Mouse (Mus musculus): ENCODE results near the gene Lgi4. TPM values are rescaled to one million over a fixed set of nuclear protein-coding genes. Genes with fewer than 3 reads are reported as not detected.

Lgi4 gene
- polyA plus RNA-seq, 1 experiment from 2014 or later, result not detected

DNA sequence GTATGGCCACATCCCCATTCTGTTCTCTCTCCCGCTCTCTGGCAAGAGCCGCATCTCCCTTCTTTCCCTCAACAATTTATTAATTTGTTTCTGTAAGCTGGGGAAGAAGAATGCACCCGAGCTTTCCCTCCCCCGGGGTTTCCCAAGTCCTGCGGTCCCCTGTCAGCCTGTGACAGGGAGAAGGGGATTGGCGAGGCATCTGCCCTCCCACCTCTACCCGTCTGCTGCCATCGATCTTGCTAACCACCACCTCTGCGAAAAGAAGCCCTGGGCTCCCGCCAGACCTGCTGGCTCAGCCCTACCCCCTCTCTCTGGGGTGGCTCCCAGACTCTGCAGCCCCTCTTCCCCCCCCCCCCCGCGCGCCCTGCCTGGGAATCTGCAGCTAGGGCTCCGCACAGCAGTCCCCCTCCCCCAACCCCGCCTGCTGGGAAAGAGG lies 9.3 kb upstream of the Lgi4 start:
- Histone ChIP-seq H3K9ac (replicated peaks) (no peak overlapping the region), H3K27ac (ENCODE audit: low read depth) (no peak overlapping the region), H3K4me1 (ENCODE audit: insufficient read depth) (peaks cover 9% of the 10 kb centered on the region), H3K27me3 (ENCODE audit: insufficient read depth, low read length) (peaks cover 43% of the 10 kb centered on the region), H3K36me3 (replicated peaks; ENCODE audit: insufficient read depth, low read length) (no peaks in the 10 kb centered on the region), H3K4me2 (ENCODE audit: low read depth, low read length) (no peak overlapping the region), H3K9me3 (ENCODE audit: low read length) (no peaks in the 10 kb centered on the region), H3K4me3 (ENCODE audit: low read depth, low read length) (no peak overlapping the region)
- WGBS (ENCODE audit: insufficient replicate concordance), result 9% methylated on average over 10 of the region's 15 CpGs
- TF ChIP-seq EP300 (IDR thresholded peaks at IDR 0.05; ENCODE audit: low read depth) (no peak), CTCF (IDR thresholded peaks at IDR 0.05; ENCODE audit: low read depth) (no peak)
- no peak for DNase-seq
- ATAC-seq, result no peak

GRCm38 (mm10) chr7:31050487-31050886 lies 8.7 kb upstream of the Lgi4 start:
- Histone ChIP-seq H3K27ac (ENCODE audit: low read depth) (no peak overlapping the region), H3K4me3 (ENCODE audit: low read depth, low read length) (no peak overlapping the region), H3K9ac (replicated peaks) (no peak overlapping the region), H3K4me2 (ENCODE audit: low read depth, low read length) (no peak overlapping the region), H3K9me3 (ENCODE audit: low read length) (no peaks in the 10 kb centered on the region), H3K4me1 (ENCODE audit: insufficient read depth) (peaks cover 9% of the 10 kb centered on the region), H3K27me3 (ENCODE audit: insufficient read depth, low read length) (peaks cover 43% of the 10 kb centered on the region), H3K36me3 (replicated peaks; ENCODE audit: insufficient read depth, low read length) (no peaks in the 10 kb centered on the region)
- WGBS (ENCODE audit: insufficient replicate concordance), result 14% methylated on average over 6 of the region's 6 CpGs
- TF ChIP-seq EP300 (IDR thresholded peaks at IDR 0.05; ENCODE audit: low read depth) (no peak), CTCF (IDR thresholded peaks at IDR 0.05; ENCODE audit: low read depth) (no peak)
- no peak for ATAC-seq
- no peak for DNase-seq

- H3K9me3 ChIP-seq (ENCODE audit: low read length), result no peaks in the 10 kb centered on the region
- H3K4me3 ChIP-seq (ENCODE audit: low read depth, low read length), result no peak overlapping the region
- DNase-seq (no peak), ATAC-seq (no peak)
- no peak overlapping the region for H3K27ac ChIP-seq (ENCODE audit: low read depth)
- no peaks in the 10 kb centered on the region for H3K36me3 ChIP-seq (replicated peaks; ENCODE audit: insufficient read depth, low read length)
- H3K4me2 ChIP-seq (ENCODE audit: low read depth, low read length), result 0 out of 2 replicates have a peak overlapping the region, but pooled peaks have one; percentile 9
- no peak overlapping the region for H3K9ac ChIP-seq (replicated peaks)
- peaks cover 43% of the 10 kb centered on the region for H3K27me3 ChIP-seq (ENCODE audit: insufficient read depth, low read length)
- no peak for TF ChIP-seq CTCF (IDR thresholded peaks at IDR 0.05; ENCODE audit: low read depth)
- no peak for TF ChIP-seq EP300 (IDR thresholded peaks at IDR 0.05; ENCODE audit: low read depth)
- WGBS (ENCODE audit: insufficient replicate concordance), result 9% methylated on average over 9 of the region's 9 CpGs
- H3K4me1 ChIP-seq (ENCODE audit: insufficient read depth), result peaks cover 9% of the 10 kb centered on the region
Observed at GRCm38 (mm10) chr7:31050921-31051320, 8.2 kb upstream of the Lgi4 start.

- DNase-seq (no peak), ATAC-seq (no peak)
- TF ChIP-seq EP300 (IDR thresholded peaks at IDR 0.05; ENCODE audit: low read depth) (no peak), CTCF (IDR thresholded peaks at IDR 0.05; ENCODE audit: low read depth) (no peak; the same call in 1 of the 2 replicates)
- 12% methylated on average over 20 of the region's 28 CpGs for WGBS (ENCODE audit: insufficient replicate concordance)
- Histone ChIP-seq H3K4me2 (ENCODE audit: low read depth, low read length) (0 out of 2 replicates have a peak within 1 kb of the TSS, but pooled peaks have one; percentile 9), H3K9ac (replicated peaks) (no peak within 1 kb of the TSS), H3K27ac (ENCODE audit: low read depth) (no peak within 1 kb of the TSS), H3K36me3 (replicated peaks; ENCODE audit: insufficient read depth, low read length) (no peaks in the 10 kb centered on the region), H3K4me1 (ENCODE audit: insufficient read depth) (peaks cover 9% of the 10 kb centered on the region), H3K9me3 (ENCODE audit: low read length) (no peaks in the 10 kb centered on the region), H3K27me3 (ENCODE audit: insufficient read depth, low read length) (peaks cover 43% of the 10 kb centered on the region), H3K4me3 (ENCODE audit: low read depth, low read length) (no peak within 1 kb of the TSS)
Observed at GRCm38 (mm10) chr7:31051321-31052021, 7.7 kb upstream of the Lgi4 start, which contains the start of gene Fxyd7. Gene Fxyd7, minus strand, starts transcription at chr7:31051467.

DNA sequence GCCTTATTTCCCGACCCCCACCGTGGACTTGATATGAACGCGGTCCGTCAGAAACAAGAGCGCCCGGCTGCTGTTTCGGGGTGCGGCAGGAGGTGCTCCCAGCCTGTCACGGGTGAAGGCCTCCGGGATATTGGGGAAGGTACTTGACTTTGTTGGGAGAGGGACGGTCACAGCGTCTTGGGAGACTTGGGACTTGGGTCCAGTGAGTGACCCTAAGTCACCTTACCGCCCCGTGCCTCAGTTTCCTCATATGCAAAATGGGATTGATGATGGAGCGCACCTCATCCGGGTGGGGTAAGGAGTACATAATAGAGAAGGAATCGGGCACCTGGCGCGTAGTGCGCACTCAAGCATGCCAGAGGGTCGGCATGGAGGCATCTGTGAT lies 6.9 kb upstream of the Lgi4 start:
- 0 out of 2 replicates have a peak overlapping the region, but pooled peaks have one; percentile 29 for H3K4me2 ChIP-seq (ENCODE audit: low read depth, low read length)
- H3K9me3 ChIP-seq (ENCODE audit: low read length), result no peaks in the 10 kb centered on the region
- H3K9ac ChIP-seq (replicated peaks), result peak overlapping the region; percentile 16; the same call in 1 of the 2 replicates

GRCm38 (mm10) chr7:31052636-31053434 lies 6.3 kb upstream of the Lgi4 start:
- Histone ChIP-seq H3K36me3 (replicated peaks; ENCODE audit: insufficient read depth, low read length) (no peaks in the 10 kb centered on the region), H3K4me2 (ENCODE audit: low read depth, low read length) (peak overlapping the region; percentile 67), H3K27ac (ENCODE audit: low read depth) (no peak overlapping the region), H3K27me3 (ENCODE audit: insufficient read depth, low read length) (peaks cover 43% of the 10 kb centered on the region), H3K4me3 (ENCODE audit: low read depth, low read length) (peak overlapping the region; percentile 38; the same call in 1 of the 2 replicates), H3K4me1 (ENCODE audit: insufficient read depth) (peaks cover 9% of the 10 kb centered on the region), H3K9me3 (ENCODE audit: low read length) (no peaks in the 10 kb centered on the region), H3K9ac (replicated peaks) (peak overlapping the region; percentile 16; the same call in 1 of the 2 replicates)
- ATAC-seq (no peak), DNase-seq (peak; percentile 70)
- no peak for TF ChIP-seq CTCF (IDR thresholded peaks at IDR 0.05; ENCODE audit: low read depth)
- TF ChIP-seq EP300 (IDR thresholded peaks at IDR 0.05; ENCODE audit: low read depth), result no peak
- WGBS (ENCODE audit: insufficient replicate concordance), result 12% methylated on average over 34 of the region's 34 CpGs

More for the DNA sequence above, 6.9 kb upstream of the Lgi4 start:
- Histone ChIP-seq H3K4me3 (ENCODE audit: low read depth, low read length) (0 out of 2 replicates have a peak overlapping the region, but pooled peaks have one; percentile 6), H3K27me3 (ENCODE audit: insufficient read depth, low read length) (peaks cover 43% of the 10 kb centered on the region), H3K27ac (ENCODE audit: low read depth) (no peak overlapping the region), H3K4me1 (ENCODE audit: insufficient read depth) (peaks cover 9% of the 10 kb centered on the region), H3K36me3 (replicated peaks; ENCODE audit: insufficient read depth, low read length) (no peaks in the 10 kb centered on the region)
- WGBS (ENCODE audit: insufficient replicate concordance), result 12% methylated on average over 22 of the region's 22 CpGs
- DNase-seq (no peak), ATAC-seq (no peak)
- TF ChIP-seq EP300 (IDR thresholded peaks at IDR 0.05; ENCODE audit: low read depth), result no peak
- no peak for TF ChIP-seq CTCF (IDR thresholded peaks at IDR 0.05; ENCODE audit: low read depth)

Measured in liver, postnatal 0 days (tissue).